Mouse (Mus musculus) liver, embryonic 14 days (tissue): ENCODE measurements around the gene Depdc5. TPM values are rescaled to one million over a fixed set of nuclear protein-coding genes. Genes with fewer than 3 reads are reported as not detected.

Experiments
- polyA plus RNA-seq: library from polyadenylated mRNA; depleted of rRNA; stranded (reverse); fragments of >200 nt; gene quantifications from 2 replicates; pipeline ENCODE4 v1.2.3, GENCODE M21; 2012; rRNA removed

The Depdc5 gene
- 7.8 and 8.5 TPM in 2 replicates for polyA plus RNA-seq

GRCm38 (mm10) chr5:32863253-32864228 is at the start of gene Depdc5:
Gene Depdc5 (plus strand): TSS chr5:32863701.

GRCm38 (mm10) chr5:32827009-32827408 is 36.5 kb upstream of the Depdc5 start, which contains the start of gene Gm20671:
Gene Gm20671 (minus strand): TSS chr5:32827109.

GRCm38 (mm10) chr5:32853731-32854507 is 9.6 kb upstream of the Depdc5 start, which contains the start of gene Prr14l:
Gene Prr14l (minus strand): TSS chr5:32854256.

GRCm38 (mm10) chr5:33018561-33019425 is 155.3 kb downstream of the Depdc5 start, which contains the start of gene Ywhah:
Gene Ywhah (plus strand): TSS chr5:33018816.

Other genes starting within 250 kb of the Depdc5 start
- gene Pisd, start 78.1 kb upstream of the Depdc5 start, polyA plus RNA-seq: 20.6 and 22.0 TPM in 2 replicates
- gene Gm20671, start 36.6 kb upstream of the Depdc5 start, polyA plus RNA-seq: not detected in 2 replicates
- gene Prr14l, start 9.4 kb upstream of the Depdc5 start, polyA plus RNA-seq: 5.4 and 5.7 TPM in 2 replicates
- gene Ywhah, start 155.1 kb downstream of the Depdc5 start, polyA plus RNA-seq: 118 and 140 TPM in 2 replicates
- not detected in 2 replicates for gene Slc5a1, start 240.5 kb downstream of the Depdc5 start, polyA plus RNA-seq